ENCODE assay signal across 19 mouse cellular contexts in genomic region chr12:17193311-17193710, GRCm38 (mm10). TPM values are rescaled to one million over a fixed set of nuclear protein-coding genes. Genes with fewer than 3 reads are reported as not detected.
"Had no signal": no experiment of that assay in that cellular context is flagged by ENCODE, and none has a peak within 500 bp of the region (broad histone marks: within the 10 kb centered on the region; RNA-seq: fewer than 3 reads in every experiment).

No protein-coding gene starts in this region.

- H3K4me3 ChIP-seq: midbrain, embryonic 10.5 days; midbrain, embryonic 12.5 days; myocyte; neural tube, embryonic 13.5 days; neural tube, embryonic 15.5 days; stomach, embryonic 15.5 days had no signal

- H3K9me3 ChIP-seq: midbrain, embryonic 10.5 days; neural tube, embryonic 13.5 days; neural tube, embryonic 15.5 days; stomach, embryonic 15.5 days had no signal

- H3K9ac ChIP-seq: lung, embryonic 14.5 days; midbrain, embryonic 12.5 days; neural tube, embryonic 13.5 days; neural tube, embryonic 15.5 days; stomach, embryonic 15.5 days had no signal

- H3K4me1 ChIP-seq: midbrain, embryonic 10.5 days; midbrain, embryonic 12.5 days; neural tube, embryonic 13.5 days; neural tube, embryonic 15.5 days; stomach, embryonic 15.5 days had no signal

- DNase-seq: lung, adult 18-20 months; lung, embryonic 14.5 days; lung, postnatal 10 days; lung, postnatal 4 days; midbrain, embryonic 14.5 days; right cerebral cortex, postnatal 25 days; right cerebral cortex, postnatal 4 days; thymus, adult 2 months; thymus, postnatal 25 days; thymus, postnatal 4 days had no signal

- H3K27ac ChIP-seq: midbrain, embryonic 10.5 days; midbrain, embryonic 12.5 days; neural tube, embryonic 13.5 days; neural tube, embryonic 15.5 days; stomach, embryonic 15.5 days; stomach, postnatal 0 days had no signal

- H3K36me3 ChIP-seq: midbrain, embryonic 10.5 days; midbrain, embryonic 12.5 days; neural tube, embryonic 13.5 days; neural tube, embryonic 15.5 days; stomach, embryonic 15.5 days had no signal

RNA-seq across cellular contexts. Expression of gene Kcnf1, which starts 16.6 kb away (rescaled TPM):
- total RNA-seq: megakaryocyte, adult 5-6 weeks; megakaryocyte-erythroid progenitor cell, adult 5-6 weeks had no signal
